ENCODE assay signal across 8 mouse cellular contexts in genomic region chr11:106787131-106788025, GRCm38 (mm10). TPM values are rescaled to one million over a fixed set of nuclear protein-coding genes. Genes with fewer than 3 reads are reported as not detected.
DNase-seq lines count a peak whose midpoint lies in the region; ATAC-seq and TF ChIP-seq lines count a peak whose summit lies in the region.

No protein-coding gene starts in this region.

- ATAC-seq in G1E (ENCODE audit: extremely low read depth, insufficient number of reproducible peaks, low FRiP score, poor library complexity, severe bottlenecking) = peak; percentile 22
- ATAC-seq in forebrain, postnatal 0 days = peak; percentile 36
- ATAC-seq in lung, embryonic 15.5 days (ENCODE audit: borderline replicate concordance, extremely low read depth, low FRiP score, low TSS enrichment) = peak; percentile 34; the same call in 1 of the 2 replicates

- peaks cover 42% of the 10 kb centered on the region for H3K4me1 ChIP-seq in G1E (ENCODE audit: insufficient read depth, low read depth, low read length)
- peaks cover 10% of the 10 kb centered on the region; the same call in 1 of the 2 replicates for H3K4me1 ChIP-seq in forebrain, postnatal 0 days (ENCODE audit: insufficient read depth)
- H3K4me1 ChIP-seq in lung, embryonic 15.5 days = peaks cover 37% of the 10 kb centered on the region
- no peaks in the 10 kb centered on the region for H3K4me1 ChIP-seq in olfactory bulb, adult 2 months (ENCODE audit: control insufficient read depth, insufficient read depth, low read length)

- H3K4me3 ChIP-seq in G1E (ENCODE audit: low read depth, low read length) = peak overlapping the region; percentile 82
- H3K4me3 ChIP-seq in forebrain, postnatal 0 days (ENCODE audit: low read depth, low read length) = peak overlapping the region; percentile 85
- peak overlapping the region; percentile 71 for H3K4me3 ChIP-seq in lung, embryonic 15.5 days
- peak overlapping the region; percentile 96 for H3K4me3 ChIP-seq in olfactory bulb, adult 2 months (ENCODE audit: insufficient read depth, low read depth, low read length)

- no peaks in the 10 kb centered on the region for H3K27me3 ChIP-seq in G1E (ENCODE audit: insufficient read depth, low read length)
- H3K27me3 ChIP-seq in forebrain, postnatal 0 days (ENCODE audit: insufficient read depth, low read length) = no peaks in the 10 kb centered on the region
- H3K27me3 ChIP-seq in lung, embryonic 15.5 days = no peaks in the 10 kb centered on the region

- peak; percentile 71 for DNase-seq in G1E (ENCODE audit: low spot score)
- peak; percentile 84 to 89 for DNase-seq in cerebellum, adult 18-20 months
- peak; percentile 93 for DNase-seq in forebrain, postnatal 0 days
- DNase-seq in heart, postnatal 4 days = peak; percentile 94
- peak; percentile 79 for DNase-seq in layer of hippocampus, adult 9-10 months (ENCODE audit: low spot score)
- peak; percentile 82 to 83 for DNase-seq in thymus, adult 18-20 months

- H3K36me3 ChIP-seq in G1E (replicated peaks) = peaks cover 61% of the 10 kb centered on the region
- H3K36me3 ChIP-seq in forebrain, postnatal 0 days (ENCODE audit: insufficient read depth) = peaks cover 35% of the 10 kb centered on the region
- peaks cover 42% of the 10 kb centered on the region for H3K36me3 ChIP-seq in lung, embryonic 15.5 days

- TF ChIP-seq POLR2A in olfactory bulb, adult 2 months (IDR thresholded peaks at IDR 0.05; ENCODE audit: insufficient read depth, low read depth, low read length) = peak; percentile 54; the same call in 1 of the 2 replicates

- H3K27ac ChIP-seq in forebrain, postnatal 0 days (ENCODE audit: low read depth, low read length) = peak overlapping the region; percentile 98
- H3K27ac ChIP-seq in lung, embryonic 15.5 days = peak overlapping the region; percentile 99
- peak overlapping the region; percentile 98 for H3K27ac ChIP-seq in olfactory bulb, adult 2 months (ENCODE audit: insufficient read depth, low read depth, low read length)

- WGBS in forebrain, postnatal 0 days = 2% methylated on average over 65 of the region's 65 CpGs
- WGBS in lung, embryonic 15.5 days = 0% methylated on average over 65 of the region's 65 CpGs
- under 1% methylated on average over 65 of the region's 65 CpGs for WGBS in olfactory bulb, adult 2 months

- peak overlapping the region; percentile 57 for H3K4me2 ChIP-seq in forebrain, postnatal 0 days (ENCODE audit: low read depth)
- H3K4me2 ChIP-seq in lung, embryonic 15.5 days = peak overlapping the region; percentile 64

- TF ChIP-seq CTCF in G1E (IDR thresholded peaks at IDR 0.05; ENCODE audit: low read depth, low read length) = no peak
- peak; percentile 32 for TF ChIP-seq CTCF in forebrain, postnatal 0 days (IDR thresholded peaks at IDR 0.05; ENCODE audit: low read depth)
- no peak for TF ChIP-seq CTCF in olfactory bulb, adult 2 months (IDR thresholded peaks at IDR 0.05; ENCODE audit: insufficient read depth, low read depth, low read length)

- peak overlapping the region; percentile 96 for H3K9ac ChIP-seq in forebrain, postnatal 0 days
- peak overlapping the region; percentile 92 for H3K9ac ChIP-seq in lung, embryonic 15.5 days

- no peaks in the 10 kb centered on the region for H3K9me3 ChIP-seq in G1E (replicated peaks)
- no peaks in the 10 kb centered on the region for H3K9me3 ChIP-seq in forebrain, postnatal 0 days (ENCODE audit: low read length)
- no peaks in the 10 kb centered on the region for H3K9me3 ChIP-seq in lung, embryonic 15.5 days

RNA-seq across cellular contexts. Expression of gene Ddx5, which starts 1.6 kb away (rescaled TPM):
- total RNA-seq in G1E (2014; fragmentation: Nextera tagmentation) = 765 and 864 TPM in 2 replicates
- total RNA-seq in G1E (2017) = 782 and 866 TPM in 2 replicates
- polyA plus RNA-seq in G1E (2012) = 2,578 and 3,923 TPM in 2 replicates
- 462 and 530 TPM in 2 replicates for total RNA-seq in forebrain, postnatal 0 days (2014; rRNA removed)
- 274 and 306 TPM in 2 replicates for polyA plus RNA-seq in forebrain, postnatal 0 days (2015; fragmentation: Nextera tagmentation; extraction: Ambion mirVana)
- 100 to 1,000 TPM; 561 to 583 TPM for total RNA-seq in heart, postnatal 4 days (2021)
- 357 and 378 TPM in 2 replicates for polyA plus RNA-seq in lung, embryonic 15.5 days (2015; fragmentation: Nextera tagmentation; extraction: Ambion mirVana)
- polyA plus RNA-seq in olfactory bulb, adult 2 months (2012; ENCODE audit: insufficient read depth, insufficient read length, low replicate concordance, missing spikeins) = 601 and 983 TPM in 2 replicates

RNA-seq across cellular contexts. Expression of gene Cep95, which starts 1.7 kb away (rescaled TPM):
- total RNA-seq in G1E (2014; fragmentation: Nextera tagmentation) = 37.1 and 39.8 TPM in 2 replicates
- 19.3 and 23.8 TPM in 2 replicates for total RNA-seq in G1E (2017)
- 2.0 and 3.1 TPM in 2 replicates for polyA plus RNA-seq in G1E (2012)
- total RNA-seq in forebrain, postnatal 0 days (2014; rRNA removed) = 13.8 and 15.8 TPM in 2 replicates
- polyA plus RNA-seq in forebrain, postnatal 0 days (2015; fragmentation: Nextera tagmentation; extraction: Ambion mirVana) = 4.7 and 6.9 TPM in 2 replicates
- total RNA-seq in heart, postnatal 4 days (2021) = 1 to 10 TPM; 6.8 to 9.3 TPM
- polyA plus RNA-seq in lung, embryonic 15.5 days (2015; fragmentation: Nextera tagmentation; extraction: Ambion mirVana) = 18.3 and 21.7 TPM in 2 replicates
- not detected in 2 replicates for polyA plus RNA-seq in olfactory bulb, adult 2 months (2012; ENCODE audit: insufficient read depth, insufficient read length, low replicate concordance, missing spikeins)

RNA-seq across cellular contexts. Expression of gene Polg2, which starts 8.0 kb away (rescaled TPM):
- total RNA-seq in G1E (2014; fragmentation: Nextera tagmentation) (9.6 and 10.3 TPM in 2 replicates), G1E (2017) (6.9 and 8.5 TPM in 2 replicates)
- polyA plus RNA-seq in G1E (2012) = 2.0 and 2.7 TPM in 2 replicates
- 9.5 and 10.5 TPM in 2 replicates for total RNA-seq in forebrain, postnatal 0 days (2014; rRNA removed)
- polyA plus RNA-seq in forebrain, postnatal 0 days (2015; fragmentation: Nextera tagmentation; extraction: Ambion mirVana) = 10.0 and 11.3 TPM in 2 replicates
- total RNA-seq in heart, postnatal 4 days (2021) = 1 to 10 TPM; 3.1 to 3.4 TPM
- 10.1 and 11.2 TPM in 2 replicates for polyA plus RNA-seq in lung, embryonic 15.5 days (2015; fragmentation: Nextera tagmentation; extraction: Ambion mirVana)
- not detected in 2 replicates for polyA plus RNA-seq in olfactory bulb, adult 2 months (2012; ENCODE audit: insufficient read depth, insufficient read length, low replicate concordance, missing spikeins)

RNA-seq across cellular contexts. Expression of gene Milr1, which starts 36.4 kb away (rescaled TPM):
- total RNA-seq in G1E (2014; fragmentation: Nextera tagmentation) (not detected in 2 replicates), G1E (2017) (0.33 and 0.87 TPM in 2 replicates)
- polyA plus RNA-seq in G1E (2012) = 0.05 TPM in 1 of 2 replicates, not detected in the other
- total RNA-seq in forebrain, postnatal 0 days (2014; rRNA removed) = 1.5 TPM in 1 of 2 replicates, not detected in the other
- polyA plus RNA-seq in forebrain, postnatal 0 days (2015; fragmentation: Nextera tagmentation; extraction: Ambion mirVana) = 0.55 and 1.0 TPM in 2 replicates
- under 1 TPM; 0.55 to 0.86 TPM for total RNA-seq in heart, postnatal 4 days (2021)
- 1.5 and 2.4 TPM in 2 replicates for polyA plus RNA-seq in lung, embryonic 15.5 days (2015; fragmentation: Nextera tagmentation; extraction: Ambion mirVana)
- not detected in 2 replicates for polyA plus RNA-seq in olfactory bulb, adult 2 months (2012; ENCODE audit: insufficient read depth, insufficient read length, low replicate concordance, missing spikeins)

RNA-seq across cellular contexts. Expression of gene Pecam1, which starts 37.0 kb away (rescaled TPM):
- total RNA-seq in G1E (2014; fragmentation: Nextera tagmentation) = 0.24 TPM in 1 of 2 replicates, not detected in the other
- 0.70 and 0.93 TPM in 2 replicates for total RNA-seq in G1E (2017)
- not detected in 2 replicates for polyA plus RNA-seq in G1E (2012)
- 14.4 and 22.4 TPM in 2 replicates for total RNA-seq in forebrain, postnatal 0 days (2014; rRNA removed)
- 10.6 and 11.4 TPM in 2 replicates for polyA plus RNA-seq in forebrain, postnatal 0 days (2015; fragmentation: Nextera tagmentation; extraction: Ambion mirVana)
- total RNA-seq in heart, postnatal 4 days (2021) = 100 to 1,000 TPM; 183 TPM
- 109 and 117 TPM in 2 replicates for polyA plus RNA-seq in lung, embryonic 15.5 days (2015; fragmentation: Nextera tagmentation; extraction: Ambion mirVana)
- polyA plus RNA-seq in olfactory bulb, adult 2 months (2012; ENCODE audit: insufficient read depth, insufficient read length, low replicate concordance, missing spikeins) = not detected in 2 replicates

Comparison
In these comparisons a context has a peak if more than half of its experiments do, and no peak if none do; other contexts are left out.
1. Peak in every context shown above with its lines: DNase-seq, ATAC-seq, H3K4me3 ChIP-seq and H3K27ac ChIP-seq.